Mouse (Mus musculus): ENCODE measurements around the gene Fam221b. TPM values are rescaled to one million over a fixed set of nuclear protein-coding genes. Genes with fewer than 3 reads are reported as not detected.

Fam221b gene
- total RNA-seq, 1 experiment = 9.3 TPM

DNA sequence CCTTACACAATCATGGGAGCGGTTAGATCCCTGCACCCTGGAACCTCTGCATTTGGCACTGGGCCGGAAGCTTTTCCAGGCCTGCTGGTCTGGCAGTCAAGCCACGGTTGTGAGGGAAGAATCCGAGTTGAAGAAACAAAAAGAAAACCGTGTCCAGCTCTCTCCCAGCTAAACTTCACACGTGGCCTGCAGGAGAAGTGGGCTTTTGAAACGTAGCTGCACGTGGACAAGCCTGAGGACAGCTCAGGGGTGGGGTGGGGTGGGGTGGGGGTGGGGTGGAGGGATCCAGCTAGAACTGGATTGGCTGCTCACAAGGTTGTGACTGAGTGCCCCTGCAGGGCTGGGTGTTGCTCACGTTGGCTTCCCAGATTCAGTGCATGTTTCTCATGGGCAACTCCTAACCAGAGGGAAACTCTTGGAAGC lies 26.3 kb upstream of the Fam221b start:
- no peak for DNase-seq (ENCODE audit: low read depth, low spot score)
- Histone ChIP-seq H3K36me3 (ENCODE audit: control insufficient read depth, insufficient read depth, low read length, poor library complexity, severe bottlenecking) (no peaks in the 10 kb centered on the region), H3K4me1 (ENCODE audit: control insufficient read depth in 2 of 2, insufficient read depth in 2 of 2, low read length in 2 of 2, poor library complexity in 1 of 2) (peaks cover 0 to 5% of the 10 kb centered on the region in 2 experiments), H3K27ac (ENCODE audit: insufficient read depth, low read depth, low read length, poor library complexity, severe bottlenecking) (no peak overlapping the region), H3K9ac (ENCODE audit: insufficient read depth, low read depth, low read length, poor library complexity, severe bottlenecking) (no peak overlapping the region), H3K4me3 (ENCODE audit: insufficient read depth in 1 of 2, low read depth in 1 of 2, low read length in 2 of 2, poor library complexity in 1 of 2, severe bottlenecking in 1 of 2) (no peak overlapping the region), H3K9me3 (ENCODE audit: control insufficient read depth, insufficient read depth, low read depth, low read length) (no peaks in the 10 kb centered on the region)
- in situ Hi-C loops (cut with MboI; ENCODE audit: low sequenced_read_pairs in 2 of 2, unreplicated experiment in 2 of 2) = no loop called here
- TF ChIP-seq CHD2 (IDR thresholded peaks at IDR 0.05; ENCODE audit: low read depth, low read length) (no peak), ZC3H11A (IDR thresholded peaks at IDR 0.05; ENCODE audit: borderline replicate concordance, low read depth, low read length) (no peak), HCFC1 (IDR thresholded peaks at IDR 0.05; ENCODE audit: borderline replicate concordance, insufficient read depth, low read length) (no peak), MAFK (IDR thresholded peaks at IDR 0.05; ENCODE audit: insufficient read depth, low read depth, low read length) (no peak), ZNF384 (IDR thresholded peaks at IDR 0.05; ENCODE audit: low read depth, low read length) (no peak)

DNA sequence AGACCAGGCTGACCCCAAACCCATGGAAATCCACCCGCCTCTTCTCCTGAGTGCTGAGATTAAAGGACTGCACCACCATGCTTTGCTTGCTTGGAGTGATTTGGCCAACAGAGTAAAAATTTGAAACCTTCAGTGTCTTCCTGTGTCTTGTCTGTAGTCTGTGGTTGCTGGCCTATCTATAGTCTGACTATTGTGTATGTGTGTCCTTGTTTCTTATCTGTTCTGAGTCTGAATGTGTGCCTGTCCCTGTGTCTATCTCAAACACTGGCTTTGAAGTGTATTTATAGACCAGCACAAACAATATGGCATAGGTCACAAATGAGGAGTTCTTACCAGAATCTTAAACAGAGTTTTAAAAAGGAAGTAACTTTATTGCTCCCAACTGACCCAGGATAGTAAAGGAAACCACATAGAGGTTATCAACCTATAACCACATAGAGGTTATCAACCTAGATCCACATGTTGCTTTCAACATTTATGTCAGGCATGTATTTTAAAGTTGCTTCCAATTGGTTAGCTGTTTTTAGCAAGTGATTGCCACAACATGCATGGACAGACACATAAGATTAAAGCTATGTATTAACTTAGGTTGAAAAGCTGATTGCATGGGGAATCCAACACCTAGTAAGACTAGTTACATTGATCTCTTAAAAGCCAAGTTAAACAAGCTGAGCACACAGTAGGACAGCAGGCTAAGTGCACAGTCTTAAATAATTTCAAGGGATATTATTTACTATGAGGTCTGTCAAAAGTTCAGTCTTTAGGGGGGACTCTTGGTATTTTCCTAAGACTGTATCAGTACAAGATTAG lies 25.7 kb upstream of the Fam221b start:
- in situ Hi-C loops (cut with MboI; ENCODE audit: low sequenced_read_pairs in 2 of 2, unreplicated experiment in 2 of 2) = no loop called here
- Histone ChIP-seq H3K36me3 (ENCODE audit: control insufficient read depth, insufficient read depth, low read length, poor library complexity, severe bottlenecking) (no peaks in the 10 kb centered on the region), H3K4me3 (ENCODE audit: insufficient read depth in 1 of 2, low read depth in 1 of 2, low read length in 2 of 2, poor library complexity in 1 of 2, severe bottlenecking in 1 of 2) (no peak overlapping the region), H3K4me1 (ENCODE audit: control insufficient read depth in 2 of 2, insufficient read depth in 2 of 2, low read length in 2 of 2, poor library complexity in 1 of 2) (peaks cover 0 to 5% of the 10 kb centered on the region in 2 experiments), H3K9ac (ENCODE audit: insufficient read depth, low read depth, low read length, poor library complexity, severe bottlenecking) (no peak overlapping the region), H3K9me3 (ENCODE audit: control insufficient read depth, insufficient read depth, low read depth, low read length) (no peaks in the 10 kb centered on the region), H3K27ac (ENCODE audit: insufficient read depth, low read depth, low read length, poor library complexity, severe bottlenecking) (no peak overlapping the region)
- no peak for TF ChIP-seq MAFK (IDR thresholded peaks at IDR 0.05; ENCODE audit: insufficient read depth, low read depth, low read length)
- no peak for TF ChIP-seq ZC3H11A (IDR thresholded peaks at IDR 0.05; ENCODE audit: borderline replicate concordance, low read depth, low read length)
- TF ChIP-seq ZNF384 (IDR thresholded peaks at IDR 0.05; ENCODE audit: low read depth, low read length) = no peak
- no peak for TF ChIP-seq CHD2 (IDR thresholded peaks at IDR 0.05; ENCODE audit: low read depth, low read length)
- TF ChIP-seq HCFC1 (IDR thresholded peaks at IDR 0.05; ENCODE audit: borderline replicate concordance, insufficient read depth, low read length) = no peak
- no peak for DNase-seq (ENCODE audit: low read depth, low spot score)

DNA sequence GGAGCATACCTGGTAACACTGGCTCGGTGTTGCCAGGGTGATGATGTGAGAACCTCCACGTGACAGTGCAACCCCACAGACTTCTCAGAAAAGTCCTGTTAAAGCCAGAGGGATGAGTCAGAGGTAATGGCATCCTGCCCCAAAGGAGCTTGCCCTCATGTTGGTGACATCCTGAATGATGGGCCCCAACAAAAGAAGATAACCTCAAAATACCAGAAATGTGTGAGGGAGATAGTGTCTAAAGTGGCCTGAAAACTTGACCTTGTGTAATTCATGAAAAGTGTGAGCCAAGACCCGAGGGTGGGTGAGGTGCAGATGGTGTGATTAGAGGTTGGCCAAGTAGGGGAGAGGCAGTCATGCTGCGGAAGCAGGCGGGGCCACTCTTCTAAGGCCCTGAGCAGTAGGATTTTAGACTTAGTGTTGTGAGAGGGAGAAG lies 24.9 kb upstream of the Fam221b start:
- Histone ChIP-seq H3K9ac (ENCODE audit: insufficient read depth, low read depth, low read length, poor library complexity, severe bottlenecking) (no peak overlapping the region), H3K36me3 (ENCODE audit: control insufficient read depth, insufficient read depth, low read length, poor library complexity, severe bottlenecking) (no peaks in the 10 kb centered on the region), H3K27ac (ENCODE audit: insufficient read depth, low read depth, low read length, poor library complexity, severe bottlenecking) (no peak overlapping the region), H3K4me3 (ENCODE audit: insufficient read depth in 1 of 2, low read depth in 1 of 2, low read length in 2 of 2, poor library complexity in 1 of 2, severe bottlenecking in 1 of 2) (no peak overlapping the region), H3K9me3 (ENCODE audit: control insufficient read depth, insufficient read depth, low read depth, low read length) (no peaks in the 10 kb centered on the region), H3K4me1 (ENCODE audit: control insufficient read depth in 2 of 2, insufficient read depth in 2 of 2, low read length in 2 of 2, poor library complexity in 1 of 2) (peaks cover 0 to 5% of the 10 kb centered on the region in 2 experiments)
- in situ Hi-C loops (cut with MboI; ENCODE audit: low sequenced_read_pairs in 2 of 2, unreplicated experiment in 2 of 2) = no loop called here
- DNase-seq (ENCODE audit: low read depth, low spot score) = no peak
- no peak for TF ChIP-seq ZNF384 (IDR thresholded peaks at IDR 0.05; ENCODE audit: low read depth, low read length)
- no peak for TF ChIP-seq CHD2 (IDR thresholded peaks at IDR 0.05; ENCODE audit: low read depth, low read length)

DNA sequence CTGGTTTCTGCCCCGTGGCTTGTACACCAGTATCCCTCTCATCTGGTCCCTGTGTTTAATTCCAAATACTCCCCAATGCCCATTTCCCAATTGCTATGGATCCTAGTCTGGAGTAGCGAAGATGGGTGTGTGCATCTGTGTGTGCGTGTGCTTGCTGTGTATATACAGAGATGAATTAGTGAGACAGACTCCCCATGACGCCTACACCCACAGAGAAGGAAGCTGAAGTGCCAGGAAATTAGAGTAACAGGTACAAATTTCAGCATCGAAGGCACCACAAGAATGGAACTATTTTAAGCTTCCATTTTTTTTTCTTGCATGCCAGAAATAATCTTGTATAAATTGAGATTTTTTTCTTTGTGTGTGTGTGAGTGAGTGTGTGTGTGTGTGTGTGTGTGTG lies 22.1 kb upstream of the Fam221b start:
- no peak overlapping the region for H3K27ac ChIP-seq (ENCODE audit: insufficient read depth, low read depth, low read length, poor library complexity, severe bottlenecking)
- DNase-seq (ENCODE audit: low read depth, low spot score) = no peak
- H3K9me3 ChIP-seq (ENCODE audit: control insufficient read depth, insufficient read depth, low read depth, low read length) = no peaks in the 10 kb centered on the region
- H3K9ac ChIP-seq (ENCODE audit: insufficient read depth, low read depth, low read length, poor library complexity, severe bottlenecking) = no peak overlapping the region
- peaks cover 0 to 5% of the 10 kb centered on the region in 2 experiments for H3K4me1 ChIP-seq (ENCODE audit: control insufficient read depth in 2 of 2, insufficient read depth in 2 of 2, low read length in 2 of 2, poor library complexity in 1 of 2)
- no peaks in the 10 kb centered on the region for H3K36me3 ChIP-seq (ENCODE audit: control insufficient read depth, insufficient read depth, low read length, poor library complexity, severe bottlenecking)
- TF ChIP-seq MAFK (IDR thresholded peaks at IDR 0.05; ENCODE audit: insufficient read depth, low read depth, low read length) (no peak), ZC3H11A (IDR thresholded peaks at IDR 0.05; ENCODE audit: borderline replicate concordance, low read depth, low read length) (no peak), ZNF384 (IDR thresholded peaks at IDR 0.05; ENCODE audit: low read depth, low read length) (no peak)
- in situ Hi-C loops (cut with MboI; ENCODE audit: low sequenced_read_pairs in 2 of 2, unreplicated experiment in 2 of 2) = no loop called here
- H3K4me3 ChIP-seq (ENCODE audit: insufficient read depth in 1 of 2, low read depth in 1 of 2, low read length in 2 of 2, poor library complexity in 1 of 2, severe bottlenecking in 1 of 2) = no peak overlapping the region

DNA sequence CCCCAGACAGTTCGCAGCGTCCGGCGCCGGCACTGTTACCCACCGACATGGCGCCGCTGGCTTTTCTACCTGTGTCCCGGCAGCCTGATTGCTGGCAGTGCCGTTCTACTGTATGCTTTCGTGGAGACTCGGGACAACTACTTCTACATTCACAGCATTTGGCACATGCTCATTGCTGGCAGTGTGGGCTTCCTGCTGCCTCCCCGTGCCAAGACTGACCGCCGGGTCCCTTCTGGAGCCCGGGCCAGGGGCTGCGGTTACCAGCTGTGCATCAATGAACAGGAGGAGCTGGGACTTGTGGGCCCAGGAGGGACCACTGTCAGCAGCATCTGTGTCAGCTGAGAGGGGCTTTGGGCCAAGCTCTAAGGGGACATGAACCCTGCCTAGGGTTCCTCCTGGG lies 21.1 kb upstream of the Fam221b start:
- Histone ChIP-seq H3K27ac (ENCODE audit: insufficient read depth, low read depth, low read length, poor library complexity, severe bottlenecking) (no peak overlapping the region), H3K4me3 (ENCODE audit: insufficient read depth in 1 of 2, low read depth in 1 of 2, low read length in 2 of 2, poor library complexity in 1 of 2, severe bottlenecking in 1 of 2) (no peak overlapping the region), H3K9me3 (ENCODE audit: control insufficient read depth, insufficient read depth, low read depth, low read length) (no peaks in the 10 kb centered on the region), H3K4me1 (ENCODE audit: control insufficient read depth in 2 of 2, insufficient read depth in 2 of 2, low read length in 2 of 2, poor library complexity in 1 of 2) (no peaks in the 10 kb centered on the region; a peak in 1 of 4 replicates), H3K9ac (ENCODE audit: insufficient read depth, low read depth, low read length, poor library complexity, severe bottlenecking) (no peak overlapping the region), H3K36me3 (ENCODE audit: control insufficient read depth, insufficient read depth, low read length, poor library complexity, severe bottlenecking) (no peaks in the 10 kb centered on the region)
- in situ Hi-C loops (cut with MboI; ENCODE audit: low sequenced_read_pairs in 2 of 2, unreplicated experiment in 2 of 2) = no loop called here
- DNase-seq (ENCODE audit: low read depth, low spot score) = no peak
- no peak for TF ChIP-seq ZC3H11A (IDR thresholded peaks at IDR 0.05; ENCODE audit: borderline replicate concordance, low read depth, low read length)
- no peak for TF ChIP-seq ZNF384 (IDR thresholded peaks at IDR 0.05; ENCODE audit: low read depth, low read length)
- no peak for TF ChIP-seq HCFC1 (IDR thresholded peaks at IDR 0.05; ENCODE audit: borderline replicate concordance, insufficient read depth, low read length)
- no peak for TF ChIP-seq MAFK (IDR thresholded peaks at IDR 0.05; ENCODE audit: insufficient read depth, low read depth, low read length)
- TF ChIP-seq CHD2 (IDR thresholded peaks at IDR 0.05; ENCODE audit: low read depth, low read length) = no peak
